Mouse (Mus musculus) liver, postnatal 0 days (tissue): Measurements from ENCODE around the gene Vps51. TPM values are rescaled to one million over a fixed set of nuclear protein-coding genes. Genes with fewer than 3 reads are reported as not detected.

ENCODE experiments used
- ATAC-seq: fragments of 200-750 bp; cut with Nextera tagmentation; 2 replicates; pipeline ENCODE4 v1.8.0; 2017; ENCODE audit warnings: mild to moderate bottlenecking, moderate library complexity
- DNase-seq: peaks from one replicate; pipeline ENCODE4 v3.0.0-alpha.2; 2016
- H3K27ac ChIP-seq: fragments of 300-500 bp; sonication (generic); 2 replicates; pipeline ENCODE4 v1.5.1; 2014; ENCODE audit warnings: antibody characterized with exemption, moderate library complexity, mild to moderate bottlenecking, low read depth
- H3K27me3 ChIP-seq: fragments of 300-500 bp; sonication (generic); 2 replicates; pipeline ENCODE4 v1.6.1; 2014; ENCODE audit warnings: low read length, control low read depth, mixed read lengths; ENCODE audit not compliant: insufficient read depth
- H3K36me3 ChIP-seq: fragments of 300-500 bp; sonication (generic); replicated peaks from 2 replicates; pipeline ENCODE4 v1.6.1; 2014; ENCODE audit warnings: mild to moderate bottlenecking, control low read depth, low read length, moderate library complexity, mixed read lengths; ENCODE audit not compliant: insufficient read depth
- H3K4me1 ChIP-seq: fragments of 300-500 bp; sonication (generic); 2 replicates; pipeline ENCODE4 v1.6.1; 2014; ENCODE audit warnings: antibody characterized with exemption, mild to moderate bottlenecking, control low read depth; ENCODE audit not compliant: insufficient read depth
- H3K4me2 ChIP-seq: fragments of 300-500 bp; sonication (generic); 2 replicates; pipeline ENCODE4 v1.6.1; 2014; ENCODE audit warnings: low read depth, mild to moderate bottlenecking, low read length, moderate library complexity, mixed read lengths
- H3K4me3 ChIP-seq: fragments of 300-500 bp; sonication (generic); 2 replicates; pipeline ENCODE4 v1.5.1; 2014; ENCODE audit warnings: low read depth, low read length
- H3K9ac ChIP-seq: fragments of 300-500 bp; sonication (generic); replicated peaks from 2 replicates; pipeline ENCODE4 v1.6.1; 2014; ENCODE audit warnings: mild to moderate bottlenecking, moderate library complexity
- H3K9me3 ChIP-seq: fragments of 300-500 bp; sonication (generic); 2 replicates; pipeline ENCODE4 v1.6.1; 2016; ENCODE audit warnings: mild to moderate bottlenecking, control low read depth, low read length, mixed read lengths
- CTCF ChIP-seq: sonication (generic); IDR thresholded peaks from 2 replicates; pipeline ENCODE4 v1.5.1; 2016; ENCODE audit warnings: antibody characterized with exemption, low read depth
- EP300 ChIP-seq: IDR thresholded peaks from 2 replicates; pipeline ENCODE4 v1.6.1; 2016; ENCODE audit warnings: antibody characterized with exemption, low read depth, mild to moderate bottlenecking
- WGBS: fragments of 180-500 bp; shearing (Covaris S2); extraction: QIAGEN DNeasy Blood & Tissue Kit; methylation state at CpG from one replicate; pipeline ENCODE4 v1.1.7; 2014; ENCODE audit not compliant: insufficient replicate concordance; 5-methylcytosine and 5-hydroxymethylcytosine counted together
- polyA plus RNA-seq: library from polyadenylated mRNA; unstranded; fragments of >200 nt; fragmentation: Nextera tagmentation; extraction: Ambion mirVana; gene quantifications from 2 replicates; pipeline ENCODE4 v1.2.1, GENCODE M21; 2015

The Vps51 gene
- polyA plus RNA-seq, 1 experiment from 2014 or later, result 20.7 TPM

DNA sequence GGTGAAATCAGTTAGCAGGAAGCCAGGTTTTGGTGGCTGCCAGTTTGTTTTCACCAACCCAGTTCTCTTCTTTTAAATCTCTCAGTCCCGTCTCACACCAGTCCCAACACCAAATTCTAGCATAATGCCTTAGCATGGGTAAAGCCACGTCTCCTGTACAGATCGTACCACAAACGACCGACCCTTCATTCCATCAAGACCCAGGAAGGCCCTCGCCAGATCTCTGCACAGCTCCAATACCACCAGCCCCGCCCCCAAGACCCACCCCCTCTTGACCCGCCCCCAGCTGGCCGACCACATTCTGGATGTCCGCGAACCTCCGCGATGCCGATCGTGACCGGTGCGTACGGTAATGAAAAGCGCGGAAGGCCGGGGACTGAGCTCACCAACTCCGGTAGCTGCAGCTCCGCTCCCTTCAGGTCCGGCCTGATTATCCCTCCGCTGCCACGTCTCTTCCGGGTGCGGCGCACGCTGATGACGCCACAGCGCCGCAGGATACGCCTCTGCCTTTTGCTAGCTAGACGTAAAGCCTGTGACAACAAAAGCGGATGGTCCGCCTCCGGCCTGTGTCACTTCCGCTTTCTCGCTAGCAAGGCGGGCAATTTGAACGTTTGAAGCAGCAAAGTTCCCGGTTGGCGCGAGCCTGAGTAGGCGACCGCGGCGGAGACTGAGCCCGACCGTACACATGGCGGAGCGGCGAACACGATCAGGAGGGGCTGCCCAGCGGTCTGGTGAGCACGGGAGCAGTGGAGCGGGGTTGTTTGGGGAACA, 7.6 kb upstream of the Vps51 start, which contains the start of the genes Zfpl1 and Cdca5:
Gene Zfpl1 (minus strand): TSS at position 479 of the 771 bp plus-strand sequence.
Gene Cdca5 (plus strand): TSS at position 506 of the 771 bp plus-strand sequence.
- TF ChIP-seq CTCF (no peak), EP300 (peak; percentile 68; the same call in 1 of the 2 replicates)
- under 1% methylated on average over 58 of the region's 58 CpGs for WGBS
- H3K36me3 ChIP-seq, result peaks cover 55% of the 10 kb centered on the region

DNA sequence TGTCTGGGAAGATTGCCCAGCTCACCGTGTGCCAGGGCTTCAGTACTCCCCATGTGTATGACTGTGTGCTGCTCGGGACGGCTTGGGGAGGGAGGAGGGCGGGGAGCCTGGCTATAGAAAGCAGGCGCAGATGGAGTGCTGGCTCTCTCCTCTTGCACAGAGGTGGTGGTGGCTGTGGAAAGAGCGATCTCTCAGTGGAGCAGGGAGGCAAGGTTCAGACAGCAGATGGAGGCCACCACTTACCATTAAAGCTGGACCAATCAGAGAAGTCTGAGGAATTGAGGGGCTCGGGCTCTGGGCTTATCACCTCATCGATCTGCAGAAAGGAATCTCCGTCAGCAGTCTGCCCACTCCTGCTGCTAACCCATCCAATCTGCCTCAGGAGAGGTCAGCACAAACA, 5.1 kb upstream of the Vps51 start, which contains the start of gene Gm28374:
Gene Gm28374 (minus strand): TSS at position 101 of the 400 bp plus-strand sequence.
- H3K4me1 ChIP-seq, result peaks cover 28% of the 10 kb centered on the region
- H3K27me3 ChIP-seq, result no peaks in the 10 kb centered on the region
- 76% methylated on average over 9 of the region's 9 CpGs for WGBS
- no peak within 1 kb of the TSS for H3K27ac ChIP-seq
- no peak within 1 kb of the TSS for H3K4me2 ChIP-seq
- H3K9me3 ChIP-seq, result no peaks in the 10 kb centered on the region
- no peak within 1 kb of the TSS for H3K9ac ChIP-seq
- ATAC-seq, result no peak
- H3K4me3 ChIP-seq, result no peak within 1 kb of the TSS
- H3K36me3 ChIP-seq, result peaks cover 36% of the 10 kb centered on the region
- TF ChIP-seq CTCF (no peak), EP300 (no peak)
- no peak for DNase-seq

More for the DNA sequence above, 7.6 kb upstream of the Vps51 start, which contains the start of the genes Zfpl1 and Cdca5:
- peak within 1 kb of the TSS; percentile 70 for H3K27ac ChIP-seq
- DNase-seq (peak; percentile 97), ATAC-seq (peak; percentile 92)
- H3K4me3 ChIP-seq, result peak within 1 kb of the TSS; percentile 93
- peaks cover 21% of the 10 kb centered on the region for H3K4me1 ChIP-seq
- no peaks in the 10 kb centered on the region for H3K27me3 ChIP-seq
- H3K9me3 ChIP-seq, result no peaks in the 10 kb centered on the region
- peak within 1 kb of the TSS; percentile 85 for H3K9ac ChIP-seq
- peak within 1 kb of the TSS; percentile 98 for H3K4me2 ChIP-seq

DNA sequence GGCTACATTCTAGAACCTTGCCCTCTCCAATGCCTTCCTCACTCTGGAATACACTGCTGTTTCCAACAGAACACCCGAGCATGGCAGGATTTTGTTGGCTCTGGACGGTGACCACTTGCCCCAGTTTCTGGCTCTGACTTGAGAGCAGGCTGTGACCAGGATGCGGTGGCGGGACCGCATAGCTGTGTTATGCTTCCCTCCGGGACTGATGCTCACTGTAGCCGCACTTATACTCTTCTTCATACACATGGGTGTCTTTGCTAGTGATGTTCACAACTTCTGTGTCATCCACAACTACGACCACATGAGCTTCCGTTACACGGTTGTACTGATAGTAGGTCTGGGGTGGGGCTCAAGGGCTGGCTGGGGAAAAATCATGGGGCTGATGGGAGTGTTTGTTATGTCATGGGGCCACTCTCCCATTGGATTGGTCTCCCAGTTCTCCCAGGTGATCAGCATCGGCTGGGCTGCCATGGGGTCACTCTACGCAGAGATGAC, 3.0 kb upstream of the Vps51 start, which contains the start of gene Tmem262:
Gene Tmem262 (plus strand): TSS at position 51 of the 498 bp plus-strand sequence.
- ATAC-seq (no peak), DNase-seq (no peak)
- WGBS, result 84% methylated on average over 12 of the region's 12 CpGs
- Histone ChIP-seq H3K9me3 (no peaks in the 10 kb centered on the region), H3K9ac (no peak within 1 kb of the TSS), H3K4me3 (no peak within 1 kb of the TSS), H3K4me1 (peaks cover 26% of the 10 kb centered on the region), H3K4me2 (no peak within 1 kb of the TSS), H3K36me3 (peaks cover 27% of the 10 kb centered on the region), H3K27ac (no peak within 1 kb of the TSS), H3K27me3 (no peaks in the 10 kb centered on the region)
- TF ChIP-seq EP300, result no peak
- TF ChIP-seq CTCF, result no peak

DNA sequence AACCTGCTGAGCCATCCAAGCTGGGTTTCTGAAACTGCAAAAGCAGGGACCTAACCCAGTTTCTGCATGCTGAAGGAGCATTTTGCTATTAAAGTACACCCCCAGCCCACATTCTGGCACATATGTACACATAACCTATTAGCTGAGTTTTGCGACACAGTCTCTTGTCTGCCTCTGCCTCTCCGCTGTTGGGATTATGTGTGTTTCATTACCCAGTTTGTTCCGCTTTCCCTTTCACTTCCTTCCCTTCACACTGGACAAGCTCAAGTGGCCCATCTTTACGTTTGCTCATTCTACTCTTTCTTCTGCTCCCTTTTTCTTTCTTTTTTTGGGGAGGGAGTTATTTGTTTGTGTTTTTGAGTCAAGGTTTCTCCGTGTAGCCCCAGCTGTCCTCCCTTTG, 3.1 kb downstream of the Vps51 start:
- WGBS, result 72% methylated on average over 5 of the region's 5 CpGs
- Histone ChIP-seq H3K27ac (peak overlapping the region; percentile 39; the same call in 1 of the 2 replicates), H3K4me3 (no peak overlapping the region), H3K27me3 (no peaks in the 10 kb centered on the region), H3K36me3 (peaks cover 17% of the 10 kb centered on the region), H3K9me3 (no peaks in the 10 kb centered on the region), H3K4me1 (peaks cover 17% of the 10 kb centered on the region), H3K4me2 (no peak overlapping the region), H3K9ac (no peak overlapping the region)
- DNase-seq (no peak), ATAC-seq (no peak)
- no peak for TF ChIP-seq CTCF
- no peak for TF ChIP-seq EP300

DNA sequence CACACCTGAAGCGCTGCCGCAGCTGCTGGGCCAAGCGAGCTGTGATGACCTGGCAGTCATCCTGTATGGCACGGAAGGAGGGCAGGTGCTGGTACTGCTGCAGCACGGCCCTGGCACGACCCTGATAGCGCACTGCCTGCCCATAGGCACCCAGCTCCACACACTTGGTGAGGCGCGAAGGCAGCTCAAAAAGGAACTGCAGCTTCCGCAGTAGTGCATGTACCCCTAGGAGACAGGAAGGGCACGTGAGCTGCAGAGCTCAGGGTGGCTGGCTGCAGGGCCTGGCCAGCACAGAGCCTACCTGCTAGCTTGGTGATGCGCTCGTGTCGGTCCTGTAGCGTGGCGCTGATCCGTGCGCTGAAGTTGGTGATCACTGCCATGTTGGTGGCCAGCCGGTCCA, 5.8 kb downstream of the Vps51 start:
- 92% methylated on average over 19 of the region's 19 CpGs for WGBS
- ATAC-seq (no peak), DNase-seq (no peak)
- Histone ChIP-seq H3K9ac (no peak overlapping the region), H3K4me1 (peaks cover 25% of the 10 kb centered on the region), H3K27ac (no peak overlapping the region), H3K9me3 (no peaks in the 10 kb centered on the region), H3K36me3 (peaks cover 18% of the 10 kb centered on the region), H3K4me2 (no peak overlapping the region), H3K4me3 (no peak overlapping the region), H3K27me3 (no peaks in the 10 kb centered on the region)
- TF ChIP-seq CTCF (no peak), EP300 (no peak)

DNA sequence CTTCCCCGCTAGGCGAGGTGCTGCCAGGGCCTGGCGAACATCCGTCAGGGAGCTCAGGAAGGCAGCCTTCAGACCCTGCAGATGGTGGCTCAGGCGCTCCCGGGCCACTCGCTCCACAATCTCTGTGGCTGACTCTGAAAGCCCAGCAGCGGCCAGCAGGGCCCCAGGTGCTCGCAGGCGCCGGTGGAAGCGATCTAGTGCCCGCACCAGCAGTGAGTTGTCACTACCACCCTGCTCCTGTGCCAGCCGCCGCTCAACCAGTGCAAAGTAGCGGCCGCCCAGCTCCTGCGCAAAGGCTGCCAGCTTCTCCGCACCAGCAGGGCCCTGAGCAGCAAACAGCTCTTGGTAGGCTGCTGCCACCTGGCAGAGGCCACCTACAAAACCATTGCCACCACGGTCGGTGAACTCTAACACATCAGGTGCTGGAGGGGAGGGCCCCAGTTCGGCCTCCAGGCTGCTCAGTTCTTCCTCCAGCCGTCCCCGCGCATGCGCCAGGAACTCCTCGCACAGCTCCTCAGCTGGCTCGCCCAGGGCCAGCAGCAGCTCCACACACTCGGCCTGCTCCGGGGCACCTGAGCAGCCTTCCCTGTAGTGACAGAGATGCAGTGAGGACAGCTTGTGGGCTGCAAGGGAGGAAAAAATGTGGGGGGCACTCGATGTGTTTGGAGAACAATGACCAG, 6.3 kb downstream of the Vps51 start:
- Histone ChIP-seq H3K36me3 (peaks cover 18% of the 10 kb centered on the region), H3K27me3 (no peaks in the 10 kb centered on the region), H3K9ac (no peak overlapping the region), H3K9me3 (no peaks in the 10 kb centered on the region), H3K4me2 (no peak overlapping the region), H3K4me1 (peaks cover 25% of the 10 kb centered on the region), H3K4me3 (no peak overlapping the region), H3K27ac (no peak overlapping the region)
- no peak for TF ChIP-seq EP300
- TF ChIP-seq CTCF, result no peak
- no peak for ATAC-seq
- DNase-seq, result no peak
- WGBS, result 88% methylated on average over 31 of the region's 31 CpGs
